Mouse (Mus musculus): ENCODE results near the gene Myl6. TPM values are rescaled to one million over a fixed set of nuclear protein-coding genes. Genes with fewer than 3 reads are reported as not detected.

Myl6 gene
- total and polyA plus RNA-seq, 2 experiments from 2014 or later: 565 to 1,089 TPM

DNA sequence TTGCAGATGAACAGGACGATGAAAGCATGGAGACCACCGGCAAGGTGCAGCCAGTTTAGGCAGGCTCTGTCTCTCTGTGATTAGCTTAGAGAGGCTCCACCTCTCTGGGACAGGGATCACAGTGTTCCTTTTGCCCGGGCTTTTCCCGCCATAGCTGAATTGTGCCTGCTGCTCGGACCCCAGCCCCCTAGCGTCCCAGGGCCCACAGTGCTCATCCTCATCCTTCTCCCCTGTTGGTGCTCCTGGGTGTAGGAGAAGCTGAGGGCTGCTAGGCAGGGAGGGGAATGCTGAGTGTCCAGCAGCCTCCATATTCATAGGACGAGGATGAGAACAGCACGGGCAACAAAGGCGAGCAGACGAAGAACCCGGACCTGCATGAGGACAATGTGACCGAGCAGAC is 19.6 kb downstream of the Myl6 start:
- Histone ChIP-seq H3K4me1 (ENCODE audit: insufficient read depth, low read length) (no peaks in the 10 kb centered on the region), H3K27ac (no peak overlapping the region), H3K27me3 (ENCODE audit: insufficient read depth, low read length) (no peaks in the 10 kb centered on the region), H3K9ac (replicated peaks; ENCODE audit: low read length) (no peak overlapping the region), H3K4me3 (ENCODE audit: low read length) (no peak overlapping the region), H3K9me3 (ENCODE audit: low read length) (no peaks in the 10 kb centered on the region), H3K36me3 (ENCODE audit: insufficient read depth, low read length) (peaks cover 68% of the 10 kb centered on the region), H3K4me2 (ENCODE audit: low read depth, low read length) (no peak overlapping the region)
- no peak for DNase-seq (ENCODE audit: low spot score)
- peak; percentile 27; the same call in 1 of the 2 replicates for ATAC-seq
- WGBS: 89% methylated on average over 12 of the region's 12 CpGs
- TF ChIP-seq CTCF (IDR thresholded peaks at IDR 0.05; ENCODE audit: low read depth): no peak

GRCm38 (mm10) chr10:128460270-128460630 is 33.7 kb downstream of the Myl6 start:
- H3K4me3 ChIP-seq (ENCODE audit: low read length): peak overlapping the region; percentile 92
- 3% methylated on average over 5 of the region's 5 CpGs for WGBS
- peak overlapping the region; percentile 63 for H3K4me2 ChIP-seq (ENCODE audit: low read depth, low read length)
- H3K27me3 ChIP-seq (ENCODE audit: insufficient read depth, low read length): no peaks in the 10 kb centered on the region
- no peaks in the 10 kb centered on the region for H3K9me3 ChIP-seq (ENCODE audit: low read length)
- H3K27ac ChIP-seq: peak overlapping the region; percentile 96; the same call in 1 of the 2 replicates
- TF ChIP-seq CTCF (IDR thresholded peaks at IDR 0.05; ENCODE audit: low read depth): no peak
- H3K36me3 ChIP-seq (ENCODE audit: insufficient read depth, low read length): peaks cover 28% of the 10 kb centered on the region
- peak; percentile 8 for DNase-seq (ENCODE audit: low spot score)
- peaks cover 10% of the 10 kb centered on the region for H3K4me1 ChIP-seq (ENCODE audit: insufficient read depth, low read length)
- H3K9ac ChIP-seq (replicated peaks; ENCODE audit: low read length): peak overlapping the region; percentile 97
- ATAC-seq: no peak

- Histone ChIP-seq H3K9me3 (ENCODE audit: low read length) (no peaks in the 10 kb centered on the region), H3K4me3 (ENCODE audit: low read length) (peak overlapping the region; percentile 92), H3K27me3 (ENCODE audit: insufficient read depth, low read length) (no peaks in the 10 kb centered on the region), H3K4me2 (ENCODE audit: low read depth, low read length) (peak overlapping the region; percentile 63), H3K9ac (replicated peaks; ENCODE audit: low read length) (peak overlapping the region; percentile 97), H3K4me1 (ENCODE audit: insufficient read depth, low read length) (peaks cover 10% of the 10 kb centered on the region), H3K27ac (peak overlapping the region; percentile 96), H3K36me3 (ENCODE audit: insufficient read depth, low read length) (peaks cover 24% of the 10 kb centered on the region)
- DNase-seq (ENCODE audit: low spot score): peak; percentile 53
- no peak for TF ChIP-seq CTCF (IDR thresholded peaks at IDR 0.05; ENCODE audit: low read depth)
- peak; percentile 55 for ATAC-seq
- 2% methylated on average over 18 of the region's 67 CpGs for WGBS
Measured at GRCm38 (mm10) chr10:128459409-128460269, 34.3 kb downstream of the Myl6 start.

- H3K4me3 ChIP-seq (ENCODE audit: low read length): peak within 1 kb of the TSS; percentile 92
- DNase-seq (ENCODE audit: low spot score): peak; percentile 90
- TF ChIP-seq CTCF (IDR thresholded peaks at IDR 0.05; ENCODE audit: low read depth): no peak
- no peaks in the 10 kb centered on the region for H3K9me3 ChIP-seq (ENCODE audit: low read length)
- H3K27ac ChIP-seq: peak within 1 kb of the TSS; percentile 96
- H3K4me2 ChIP-seq (ENCODE audit: low read depth, low read length): peak within 1 kb of the TSS; percentile 63
- peak within 1 kb of the TSS; percentile 97 for H3K9ac ChIP-seq (replicated peaks; ENCODE audit: low read length)
- H3K27me3 ChIP-seq (ENCODE audit: insufficient read depth, low read length): no peaks in the 10 kb centered on the region
- WGBS: 2% methylated on average over 68 of the region's 86 CpGs
- peaks cover 10% of the 10 kb centered on the region for H3K4me1 ChIP-seq (ENCODE audit: insufficient read depth, low read length)
- peaks cover 17% of the 10 kb centered on the region for H3K36me3 ChIP-seq (ENCODE audit: insufficient read depth, low read length)
- ATAC-seq: peak; percentile 82
Measured at GRCm38 (mm10) chr10:128458719-128459408, 35.1 kb downstream of the Myl6 start, which contains the start of gene Smarcc2. Smarcc2 (plus strand) TSS chr10:128459248.

- peaks cover 11% of the 10 kb centered on the region; the same call in 1 of the 2 replicates for H3K36me3 ChIP-seq (ENCODE audit: insufficient read depth, low read length)
- H3K27ac ChIP-seq: peak overlapping the region; percentile 96
- peaks cover 10% of the 10 kb centered on the region for H3K4me1 ChIP-seq (ENCODE audit: insufficient read depth, low read length)
- no peaks in the 10 kb centered on the region for H3K9me3 ChIP-seq (ENCODE audit: low read length)
- H3K4me2 ChIP-seq (ENCODE audit: low read depth, low read length): peak overlapping the region; percentile 63
- WGBS: under 1% methylated on average over 29 of the region's 29 CpGs
- no peak for TF ChIP-seq CTCF (IDR thresholded peaks at IDR 0.05; ENCODE audit: low read depth)
- peak overlapping the region; percentile 92 for H3K4me3 ChIP-seq (ENCODE audit: low read length)
- DNase-seq (ENCODE audit: low spot score): peak; percentile 87
- peak overlapping the region; percentile 97 for H3K9ac ChIP-seq (replicated peaks; ENCODE audit: low read length)
- no peaks in the 10 kb centered on the region for H3K27me3 ChIP-seq (ENCODE audit: insufficient read depth, low read length)
- peak; percentile 74 for ATAC-seq
Measured at GRCm38 (mm10) chr10:128458348-128458718, 35.6 kb downstream of the Myl6 start.

DNA sequence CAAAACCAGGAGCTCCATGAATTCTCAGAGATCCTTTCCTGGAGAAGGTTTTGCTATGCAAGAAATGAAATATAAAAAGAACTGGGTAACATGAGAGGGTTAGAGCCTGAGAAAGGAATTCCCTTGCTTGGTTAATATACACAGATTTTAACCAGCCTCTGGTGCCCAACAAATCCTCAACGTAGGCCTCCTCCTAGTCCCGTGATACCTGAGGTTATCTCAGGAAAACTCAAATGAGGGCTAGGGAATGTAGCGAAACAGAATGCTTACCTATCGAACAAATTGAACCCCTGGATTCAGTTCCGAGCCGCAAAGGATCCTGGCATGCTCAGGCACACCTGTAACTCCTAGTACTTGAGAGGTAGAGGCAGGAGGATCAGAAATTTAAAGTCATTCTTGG is 36.3 kb downstream of the Myl6 start:
- Histone ChIP-seq H3K4me3 (ENCODE audit: low read length) (no peak overlapping the region), H3K4me2 (ENCODE audit: low read depth, low read length) (peak overlapping the region; percentile 63; the same call in 1 of the 2 replicates), H3K4me1 (ENCODE audit: insufficient read depth, low read length) (peaks cover 10% of the 10 kb centered on the region), H3K27ac (no peak overlapping the region), H3K9ac (replicated peaks; ENCODE audit: low read length) (no peak overlapping the region), H3K27me3 (ENCODE audit: insufficient read depth, low read length) (no peaks in the 10 kb centered on the region), H3K9me3 (ENCODE audit: low read length) (no peaks in the 10 kb centered on the region), H3K36me3 (ENCODE audit: insufficient read depth, low read length) (peaks cover 5% of the 10 kb centered on the region; the same call in 1 of the 2 replicates)
- ATAC-seq (no peak), DNase-seq (ENCODE audit: low spot score) (no peak)
- 91% methylated on average over 6 of the region's 6 CpGs for WGBS
- TF ChIP-seq CTCF (IDR thresholded peaks at IDR 0.05; ENCODE audit: low read depth): no peak

Measured in hindbrain, postnatal 0 days (tissue).